Mouse (Mus musculus): ENCODE results near the gene Gtsf1.
"Not testable (repeated sequence)": the region's sequence is repeated elsewhere in the genome, so short reads cannot be mapped to it uniquely, and the experiment has no call there.

The Gtsf1 gene

DNA sequence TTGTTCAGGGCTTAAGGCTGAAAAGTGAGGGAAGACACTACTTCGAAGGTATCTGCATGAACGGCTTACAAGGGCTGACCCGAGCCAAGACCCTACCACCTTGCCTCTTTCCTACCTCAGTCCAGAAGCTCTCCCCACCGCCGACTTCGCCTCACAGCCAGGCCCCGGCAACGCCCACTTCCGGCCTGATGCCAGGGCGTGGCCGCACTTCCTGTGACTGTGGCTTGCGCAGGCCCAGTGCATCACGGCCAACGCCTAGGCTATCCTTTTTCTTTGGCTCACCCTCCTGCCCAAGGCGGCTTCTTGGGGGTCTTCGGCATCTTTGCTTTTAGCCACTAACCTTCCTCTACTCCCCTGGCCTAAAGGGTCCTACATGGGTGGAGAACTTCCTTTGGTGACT, at the start of gene Gtsf1:
Gene Gtsf1 (minus strand): TSS at position 230 of the 400 bp plus-strand sequence.
- no peak for DNase-seq (ENCODE audit: low spot score)

DNA sequence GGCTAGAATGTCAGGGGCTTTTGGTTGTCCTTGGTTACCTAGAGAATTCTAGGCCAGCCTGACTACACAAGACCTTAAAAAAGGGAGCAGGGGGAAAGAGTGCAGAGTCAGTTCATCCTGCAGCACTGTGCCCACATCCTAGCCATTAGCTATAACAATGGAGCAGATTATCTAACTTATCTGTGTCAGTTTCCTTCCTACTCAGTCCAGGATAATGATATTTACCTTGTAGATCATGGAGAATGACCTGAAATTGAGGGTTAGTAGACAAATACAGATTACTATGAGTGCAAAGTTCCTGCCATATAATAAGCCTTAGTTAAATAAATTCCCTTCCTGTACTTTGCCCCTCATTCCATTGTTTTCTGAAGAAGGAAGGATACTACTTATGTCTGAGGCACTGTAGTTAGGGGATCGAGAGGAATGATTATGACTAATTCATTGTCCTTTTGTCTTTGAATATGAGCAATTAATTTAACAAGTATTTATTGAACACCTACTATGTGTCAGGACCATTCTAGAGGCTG, 48.9 kb upstream of the Gtsf1 start:
- DNase-seq (ENCODE audit: low spot score): no peak

DNA sequence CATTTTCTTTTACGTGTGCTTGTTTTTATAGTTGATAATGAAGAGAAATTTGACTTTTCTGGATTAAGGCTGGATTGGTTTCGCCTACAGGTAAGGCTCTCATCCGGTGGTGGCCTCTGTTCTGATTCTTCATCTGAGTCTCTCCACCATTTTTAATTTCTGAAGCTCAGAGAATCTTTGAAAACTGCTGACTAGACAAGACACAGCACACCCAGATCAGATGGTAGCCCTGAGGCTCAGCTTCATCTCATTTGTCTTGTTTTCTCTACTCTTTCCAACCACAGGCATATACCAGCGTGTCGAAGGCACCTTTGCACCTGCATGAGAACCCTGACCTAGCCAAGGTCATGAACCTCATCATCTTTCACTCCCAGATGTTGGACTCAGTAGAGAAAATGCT, 43.5 kb upstream of the Gtsf1 start:
- no peak for DNase-seq (ENCODE audit: low spot score)

DNA sequence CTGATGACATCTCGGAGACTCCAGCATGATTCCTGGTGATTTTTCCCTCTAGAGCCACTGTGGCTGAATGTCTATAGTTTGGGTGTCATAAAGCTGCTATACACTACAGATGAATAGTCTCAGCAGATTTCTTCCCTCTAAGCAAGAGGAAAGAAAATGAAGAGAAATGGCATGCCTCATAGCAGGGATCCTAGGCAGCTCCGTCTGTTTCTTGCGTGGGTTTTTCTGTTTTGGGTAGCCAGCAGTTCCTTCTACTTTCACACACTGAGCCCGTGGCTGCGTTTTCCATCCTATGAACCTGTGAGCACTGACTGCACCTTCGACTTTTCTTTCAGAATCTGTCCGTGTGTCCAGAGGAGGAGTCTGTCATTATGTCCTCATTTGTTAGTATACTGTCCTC, 42.9 kb upstream of the Gtsf1 start:
- DNase-seq (ENCODE audit: low spot score): no peak

DNA sequence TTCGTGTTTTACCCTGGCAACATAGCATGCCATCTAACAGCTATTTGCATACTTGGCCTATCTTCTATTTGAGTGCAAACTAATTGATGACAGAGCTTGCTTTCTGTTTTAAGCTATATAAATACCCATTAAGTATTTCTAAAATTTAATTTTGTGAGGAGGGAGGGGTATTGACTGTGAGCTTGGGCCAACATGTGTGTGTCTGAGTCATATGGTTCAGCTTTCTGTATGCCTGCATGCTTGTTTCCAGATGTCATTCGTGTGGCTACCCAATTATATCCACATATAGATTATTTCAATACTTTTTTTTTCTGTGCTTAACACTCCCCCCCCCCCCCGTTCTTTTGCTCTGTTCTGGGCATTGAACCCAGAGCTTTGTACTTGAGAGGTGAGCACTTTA, 42.0 kb upstream of the Gtsf1 start:
- no peak for DNase-seq (ENCODE audit: low spot score)

DNA sequence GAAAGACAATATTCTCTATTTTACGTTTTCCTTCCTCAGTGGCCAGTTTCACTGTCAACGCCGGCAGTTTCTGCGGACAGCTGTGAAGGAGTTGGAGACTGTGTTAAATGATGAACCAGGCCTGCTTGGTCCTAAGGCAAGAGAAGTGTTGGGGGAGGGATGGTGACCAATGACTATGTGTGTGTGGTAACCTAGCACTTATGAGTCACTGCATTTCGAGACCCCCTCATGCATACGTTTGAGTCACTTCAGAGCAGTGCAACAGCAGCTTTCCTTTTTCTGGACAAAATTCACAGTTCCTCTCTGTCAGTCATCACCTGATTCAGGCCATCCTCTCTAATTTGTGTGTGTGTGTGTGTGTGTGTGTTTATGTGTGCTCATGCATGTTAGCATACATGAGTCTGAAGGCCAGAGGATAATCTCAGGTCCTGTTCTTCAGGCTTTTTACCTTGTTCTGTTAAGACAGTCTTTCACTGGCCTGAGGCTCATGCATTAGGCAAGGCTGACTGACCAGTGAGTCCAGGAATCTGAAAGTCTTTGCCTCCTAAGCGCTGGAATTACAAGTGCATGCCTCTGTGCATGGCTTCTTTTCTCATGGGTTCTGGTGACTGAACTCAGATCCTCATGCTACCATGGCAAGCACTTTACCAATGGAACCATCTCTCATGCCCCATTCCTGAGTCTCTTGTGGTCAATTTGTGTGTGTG, 41.4 kb upstream of the Gtsf1 start:
- no peak for DNase-seq (ENCODE audit: low spot score)

DNA sequence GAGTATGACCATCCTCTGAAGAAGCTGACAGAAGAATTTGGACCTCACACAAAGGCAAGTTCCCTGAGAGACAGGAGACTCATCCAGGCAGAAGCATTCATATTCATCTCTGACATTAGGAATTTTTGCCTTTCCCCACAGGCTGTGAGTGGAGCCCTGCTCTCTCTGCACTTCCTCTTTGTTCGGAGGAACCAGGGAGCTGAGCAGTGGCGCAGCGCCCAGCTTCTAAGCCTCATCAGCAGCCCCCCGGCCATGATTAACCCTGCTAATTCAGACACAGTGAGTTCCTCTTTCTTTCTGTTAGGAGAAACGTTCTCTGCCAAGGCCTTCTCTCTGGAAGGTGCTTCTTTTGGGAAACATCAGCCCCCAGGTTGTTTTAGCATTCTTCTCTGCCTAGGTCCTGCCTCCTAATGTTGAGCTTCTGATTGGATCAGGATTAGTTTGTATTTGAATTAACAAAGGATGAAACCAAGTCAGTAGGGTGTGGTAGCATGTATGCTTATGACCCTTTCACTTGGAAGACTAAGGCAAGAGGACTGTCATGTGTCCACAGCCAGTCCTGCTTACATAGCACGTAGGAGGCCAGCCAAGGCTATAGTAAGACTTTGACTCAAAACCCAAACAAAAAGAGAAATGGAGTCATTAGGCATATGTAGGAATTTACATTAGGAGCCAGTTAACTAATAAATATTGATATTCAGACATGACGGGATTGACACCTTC, 32.4 kb upstream of the Gtsf1 start:
- DNase-seq (ENCODE audit: low spot score): no peak

DNA sequence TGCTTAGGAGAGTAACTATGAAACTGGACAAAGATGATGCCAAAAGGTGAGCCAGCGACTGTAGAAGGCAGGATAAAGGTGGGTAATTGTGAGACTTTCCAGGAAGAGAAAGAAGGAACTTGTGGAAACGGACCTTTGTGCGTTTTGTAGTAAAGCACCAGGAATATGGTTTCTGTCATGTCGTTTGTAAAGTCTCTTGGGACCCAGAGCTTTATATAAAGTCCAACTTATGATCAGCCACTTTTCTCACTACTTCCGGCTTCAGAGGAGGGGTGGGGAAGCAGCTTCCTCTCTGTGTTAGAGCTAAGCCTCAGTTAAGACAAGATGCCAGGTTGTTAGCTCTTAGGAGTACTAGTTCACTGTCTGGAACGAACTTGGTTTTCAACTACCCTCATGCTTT, 24.2 kb upstream of the Gtsf1 start:
- DNase-seq (ENCODE audit: low spot score): no peak

DNA sequence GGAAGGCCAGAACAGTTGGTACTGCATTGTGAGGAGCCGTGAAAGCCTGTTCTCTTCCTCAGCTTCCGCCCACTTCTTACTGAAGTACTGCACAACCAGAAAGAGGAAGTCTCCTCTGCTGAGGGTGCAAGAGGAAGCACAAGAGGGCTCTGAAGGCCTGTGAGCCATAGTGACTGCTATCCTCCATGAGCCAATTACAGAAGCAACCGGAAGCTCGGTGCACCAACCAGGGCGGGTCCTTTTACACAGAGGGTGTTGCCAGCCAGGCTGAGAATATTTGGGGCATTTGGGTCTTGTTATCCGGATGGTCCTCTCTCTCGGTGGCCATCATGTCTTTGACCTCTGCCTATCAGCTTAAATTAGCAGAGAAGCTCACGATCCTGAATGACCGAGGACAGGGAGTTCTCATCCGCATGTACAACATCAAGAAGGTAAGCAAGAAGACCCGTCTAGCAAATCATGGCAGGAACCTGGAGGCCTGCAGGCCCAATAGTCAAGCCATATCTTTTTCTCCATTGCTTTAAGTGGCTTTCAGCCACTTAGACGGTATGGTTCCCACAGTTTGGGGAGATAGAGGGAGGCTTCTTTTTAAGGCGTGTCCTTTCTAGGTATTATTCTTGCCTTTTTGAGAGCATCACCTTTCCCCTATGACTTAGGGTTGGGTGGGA, 23.4 kb upstream of the Gtsf1 start, which contains the start of gene Nckap1l:
Gene Nckap1l (plus strand): TSS at position 244 of the 668 bp plus-strand sequence.
- DNase-seq (ENCODE audit: low spot score): no peak

DNA sequence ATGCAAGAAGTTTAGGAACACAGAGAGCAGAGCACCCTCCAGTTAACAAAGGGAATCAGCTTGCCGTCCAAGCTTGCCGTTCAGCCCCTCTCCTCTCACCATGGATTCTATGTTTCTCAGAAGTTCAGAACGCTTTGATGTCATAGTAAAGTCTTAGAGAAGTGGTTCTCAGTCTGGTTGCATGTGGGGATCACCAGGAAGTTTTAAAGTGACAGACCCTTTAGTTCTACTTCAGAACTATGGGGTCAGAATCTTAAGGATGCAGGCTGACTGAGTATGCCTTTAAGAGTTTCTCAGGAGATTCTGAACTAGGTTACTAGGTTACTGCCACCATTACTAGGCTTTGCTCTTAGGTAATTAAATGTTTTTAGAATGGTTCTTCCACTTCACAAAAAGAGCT, 18.1 kb upstream of the Gtsf1 start, which contains the start of gene Gtsf2:
Gene Gtsf2 (minus strand): TSS at position 101 of the 400 bp plus-strand sequence.
- no peak for DNase-seq (ENCODE audit: low spot score)

DNA sequence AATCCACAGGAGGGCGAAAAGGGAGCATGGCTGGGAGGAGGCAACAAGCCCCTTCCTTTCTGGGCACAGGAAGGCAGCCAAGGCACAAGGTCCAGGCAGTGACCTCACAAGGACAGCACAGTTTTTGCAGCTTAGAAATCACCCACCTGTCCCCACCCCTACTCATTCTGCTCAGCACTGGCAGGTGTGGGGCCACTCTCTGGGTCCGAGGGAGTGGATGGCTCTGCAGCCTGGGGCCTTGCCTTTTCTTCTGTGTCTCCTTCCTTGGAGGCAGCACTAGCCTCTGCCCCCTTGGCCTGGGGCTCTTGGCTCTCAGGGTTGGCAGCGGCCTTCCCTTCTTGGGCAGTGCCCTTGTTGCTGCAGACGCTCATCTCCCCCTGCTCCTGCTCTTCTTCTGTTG, 15.7 kb upstream of the Gtsf1 start:
- not testable (repeated sequence) for DNase-seq (ENCODE audit: low spot score)

DNA sequence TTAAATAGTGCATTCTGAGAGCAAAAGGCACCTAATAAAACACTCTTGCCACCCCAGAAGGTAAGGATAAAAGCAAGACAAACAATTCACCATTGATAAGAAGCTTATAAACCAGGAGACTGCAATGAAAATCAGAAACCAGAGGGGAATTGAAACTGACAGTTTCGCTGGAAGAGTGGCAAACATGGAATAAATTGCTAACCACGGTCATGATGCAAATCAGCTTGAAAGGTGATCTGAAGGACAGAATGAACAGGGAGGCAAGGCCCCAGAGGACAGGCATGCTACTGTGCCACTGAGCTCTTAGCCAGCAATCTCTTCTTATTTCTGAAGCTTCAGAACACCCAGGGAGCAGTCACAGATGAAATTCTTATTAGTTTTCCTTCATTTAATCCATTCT, 3.3 kb downstream of the Gtsf1 start:
- no peak for DNase-seq (ENCODE audit: low spot score)

DNA sequence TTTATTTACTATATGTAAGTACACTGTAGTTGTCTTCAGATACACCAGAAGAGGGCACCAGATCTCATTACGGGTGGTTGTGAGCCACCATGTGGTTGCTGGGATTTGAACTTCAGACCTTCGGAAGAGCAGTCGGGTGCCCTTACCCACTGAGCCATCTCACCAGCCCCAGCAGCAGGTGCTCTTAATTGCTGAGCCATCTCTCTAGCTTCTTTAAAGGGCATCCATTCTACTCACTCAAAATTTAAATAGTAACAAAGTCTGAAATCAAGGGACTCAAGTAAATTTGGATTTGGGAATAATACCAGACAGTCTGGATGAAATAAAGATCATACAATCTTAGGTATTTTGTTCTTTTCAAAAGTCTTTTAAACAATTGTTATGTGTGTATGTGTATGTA, 24.7 kb downstream of the Gtsf1 start:
- not testable (repeated sequence) for DNase-seq (ENCODE audit: low spot score)

DNA sequence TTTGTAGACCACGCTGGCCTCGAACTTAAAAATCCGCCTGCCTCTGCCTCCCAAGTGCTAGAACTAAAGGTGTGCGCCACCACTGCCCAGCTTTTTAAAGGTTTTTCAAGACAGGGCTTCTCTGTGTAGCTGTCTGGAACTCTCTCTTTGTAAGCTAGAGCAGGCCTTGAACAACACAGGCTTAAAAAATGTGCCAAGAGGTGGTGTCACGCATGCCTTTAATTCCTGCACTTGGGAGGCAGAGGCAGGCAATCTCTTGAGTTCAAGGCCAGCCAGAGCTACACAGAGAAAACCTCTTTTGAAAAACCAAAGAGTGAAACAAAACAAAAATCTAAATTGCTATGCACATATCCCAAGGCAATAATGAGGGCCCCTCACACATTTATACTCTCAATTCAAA, 28.9 kb downstream of the Gtsf1 start:
- DNase-seq (ENCODE audit: low spot score): no peak

DNA sequence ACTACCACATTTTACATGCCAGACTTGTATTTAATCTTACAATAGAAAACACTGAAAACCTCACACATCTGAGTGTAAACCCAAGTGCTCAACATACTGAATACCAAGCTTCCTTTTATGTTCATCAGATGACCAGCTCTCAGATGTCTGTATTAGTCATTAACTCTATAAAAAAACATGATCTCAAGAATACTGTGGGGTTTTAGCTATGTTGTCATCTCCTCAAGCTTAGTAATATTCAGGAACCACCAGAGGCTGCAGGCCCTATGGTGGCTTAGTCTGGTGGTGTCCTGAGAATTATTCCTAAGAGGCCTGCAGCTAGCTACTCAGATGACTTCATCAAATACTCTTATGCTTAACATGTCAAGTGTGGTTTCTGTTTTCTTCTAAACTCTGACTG, 36.7 kb downstream of the Gtsf1 start:
- no peak for DNase-seq (ENCODE audit: low spot score)

DNA sequence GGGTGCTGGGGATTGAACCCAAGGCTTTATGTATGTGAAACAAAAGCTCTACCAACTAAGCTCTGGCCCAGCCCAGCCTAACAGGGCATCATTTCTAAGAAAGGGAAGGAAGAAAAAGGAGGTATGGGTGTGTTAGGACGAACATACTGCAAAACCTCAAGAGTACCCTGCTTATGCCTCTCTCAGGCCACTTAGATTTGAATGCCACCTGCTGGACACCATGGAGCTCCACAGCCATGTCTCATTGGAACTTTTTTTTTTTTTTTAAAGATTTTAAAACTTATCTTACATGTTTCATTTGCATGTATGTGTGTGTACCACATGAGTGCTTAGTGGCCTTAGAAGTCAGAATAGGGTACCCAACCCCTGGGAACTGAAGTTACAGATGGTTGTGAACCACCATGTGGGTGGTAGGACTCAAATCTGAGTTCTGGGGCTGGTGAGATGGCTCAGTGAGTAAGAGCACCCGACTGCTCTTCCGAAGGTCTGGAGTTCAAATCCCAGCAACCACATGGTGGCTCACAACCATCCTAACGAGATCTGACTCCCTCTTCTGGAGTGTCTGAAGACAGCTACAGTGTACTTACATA, 41.6 kb downstream of the Gtsf1 start:
- DNase-seq (ENCODE audit: low spot score): no peak

DNA sequence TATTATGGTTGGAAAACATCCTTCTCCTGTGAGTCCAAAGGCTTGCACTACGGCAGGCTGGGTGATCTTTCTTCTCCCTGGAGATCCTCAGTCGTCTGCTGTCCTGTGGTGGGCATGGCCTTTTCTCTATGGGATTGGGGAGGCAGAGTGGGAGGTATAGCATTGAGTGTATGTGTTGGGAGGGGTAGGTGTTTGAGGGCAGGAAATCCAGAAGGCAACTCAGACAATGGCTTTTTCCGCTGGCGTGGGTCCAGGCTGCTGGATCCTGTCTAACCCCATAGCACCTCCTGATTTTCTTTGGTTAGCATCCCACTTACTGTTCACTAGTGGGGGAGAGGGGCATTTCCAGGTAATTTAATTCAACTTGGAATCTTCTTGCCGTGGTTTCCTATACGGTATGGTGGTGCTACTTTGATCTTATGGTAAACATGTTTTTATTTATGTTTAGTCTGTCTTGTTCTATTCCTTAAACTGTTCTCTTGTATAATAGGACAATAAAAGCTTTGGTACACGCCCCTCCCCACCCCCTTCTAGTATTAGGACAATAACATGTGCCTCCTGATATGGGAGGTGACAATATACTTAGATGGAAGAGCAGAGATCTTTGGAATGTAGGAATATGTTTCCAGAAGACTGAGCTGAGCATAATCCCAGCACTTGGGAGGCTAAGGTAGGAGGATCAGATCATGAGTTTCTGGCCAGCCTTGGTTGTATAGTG, 46.3 kb downstream of the Gtsf1 start:
- DNase-seq (ENCODE audit: low spot score): no peak

DNA sequence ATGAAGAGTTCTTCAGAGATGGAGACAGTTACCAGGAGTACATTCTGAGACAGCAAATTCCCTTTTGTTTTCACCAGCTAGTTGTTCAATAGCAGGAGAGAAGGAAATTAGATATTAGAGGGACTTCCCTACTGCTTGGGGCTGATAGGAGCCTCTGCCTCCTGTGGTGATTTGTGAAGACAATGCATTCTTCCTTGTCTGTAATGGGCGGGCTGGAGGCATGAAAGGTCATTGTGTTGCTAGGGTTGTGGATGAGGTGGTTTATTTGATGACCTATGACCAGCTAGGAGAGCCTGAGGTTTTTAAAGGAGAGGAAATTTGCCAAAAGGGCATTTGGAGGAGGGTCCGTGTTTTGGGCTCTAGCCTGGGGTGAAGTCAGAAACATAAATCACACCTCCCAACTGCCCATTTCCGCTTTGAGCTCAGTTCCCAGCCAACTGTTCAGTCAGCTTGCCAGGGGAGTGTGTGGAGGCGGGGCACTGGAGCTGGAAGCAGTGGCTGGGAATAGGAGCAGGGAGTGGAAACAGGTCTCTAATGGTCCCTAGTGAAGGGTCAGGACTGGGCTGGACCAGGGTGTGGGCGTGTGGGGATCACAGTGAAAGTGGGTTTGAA, 47.4 kb downstream of the Gtsf1 start:
- peak; percentile 53 for DNase-seq (ENCODE audit: low spot score)

DNA sequence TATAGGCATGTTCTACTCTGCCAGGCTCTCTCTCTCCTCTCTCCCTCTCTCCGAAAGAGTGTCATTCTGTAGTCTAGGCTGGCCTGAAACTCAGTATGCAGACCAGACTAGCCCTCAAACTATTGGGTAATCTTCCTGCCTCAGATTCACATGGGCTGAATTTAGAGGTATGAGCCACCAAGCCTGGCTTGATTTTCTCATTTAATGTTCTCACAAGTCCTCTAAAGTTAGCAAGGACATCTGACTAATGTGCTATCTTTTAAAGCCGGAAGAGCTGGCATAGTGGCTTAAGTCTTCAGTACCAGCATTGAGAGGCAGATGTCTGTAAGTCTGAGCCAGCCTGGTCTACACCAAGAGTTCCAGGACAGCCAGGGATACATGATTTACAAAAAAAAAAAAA, 48.2 kb downstream of the Gtsf1 start:
- no peak for DNase-seq (ENCODE audit: low spot score)

DNA sequence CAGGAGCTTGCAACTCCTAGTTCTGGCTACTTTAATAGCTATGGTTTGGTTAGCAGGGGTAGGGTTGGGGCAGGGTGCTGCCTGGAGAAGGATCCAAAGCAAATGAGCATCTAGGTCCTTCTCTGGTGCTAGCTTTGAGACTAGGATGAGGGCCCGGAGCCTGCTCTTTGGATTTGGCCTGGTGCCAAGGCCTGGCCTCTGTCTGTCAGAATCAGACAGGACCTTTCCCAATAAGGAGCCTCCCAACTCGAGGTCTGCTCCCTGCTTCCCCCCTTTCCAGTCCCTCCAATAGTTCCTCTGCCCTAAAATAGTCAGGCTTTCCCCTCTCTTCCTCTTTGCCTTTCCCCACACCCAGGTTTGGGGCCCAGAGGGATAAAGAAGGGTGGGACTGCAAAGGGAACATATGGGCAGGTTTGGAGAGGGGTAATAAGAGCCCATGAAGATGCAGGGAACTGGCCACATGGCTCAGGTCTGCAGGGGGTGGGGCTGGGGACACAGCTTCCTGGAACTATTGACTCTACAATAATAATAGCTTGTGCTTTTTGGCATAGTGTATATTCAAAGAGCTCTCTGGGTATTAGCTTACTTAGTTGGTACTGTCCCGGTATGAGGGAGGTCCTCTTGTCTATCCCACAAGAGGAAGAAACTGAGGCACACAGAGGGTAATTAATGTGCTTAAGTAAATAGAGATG, 51.5 kb downstream of the Gtsf1 start:
- no peak for DNase-seq (ENCODE audit: low spot score)
